Mouse (Mus musculus): ENCODE measurements at regions not wholly inside any gene's neighbourhood (a gene's known extent, or its start where the extent isn't known, plus 50 kb on each side); places are given as distances from the start of the nearest gene placed in this dataset.

DNA sequence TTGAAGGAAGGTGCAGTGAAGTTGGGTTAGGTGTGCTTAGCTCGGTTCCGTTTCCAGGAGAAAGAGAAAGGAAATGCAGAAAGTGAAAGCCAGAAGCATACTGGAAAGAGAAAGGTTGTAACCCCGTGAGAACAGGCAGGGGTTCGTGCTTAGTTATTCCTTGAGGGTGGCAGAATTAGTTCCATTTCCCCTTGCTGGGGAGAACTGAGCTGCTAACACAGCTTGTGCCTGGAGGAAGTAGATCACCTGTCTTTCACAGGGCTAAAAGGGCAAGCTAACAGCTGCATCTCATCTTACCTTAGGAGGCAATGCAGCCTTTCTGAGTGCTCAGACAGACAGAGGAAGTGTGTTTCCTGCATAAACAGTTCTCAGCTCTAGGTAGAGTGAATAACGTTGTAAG, 184.3 kb upstream of the Nampt start:
- in situ Hi-C loops (cut with MboI; ENCODE audit: low sequenced_read_pairs), result loop anchor here (5.0 to 10.0 kb wide), 2 partner anchors 192 to 260 kb away; no protein-coding TSS in a partner anchor

DNA sequence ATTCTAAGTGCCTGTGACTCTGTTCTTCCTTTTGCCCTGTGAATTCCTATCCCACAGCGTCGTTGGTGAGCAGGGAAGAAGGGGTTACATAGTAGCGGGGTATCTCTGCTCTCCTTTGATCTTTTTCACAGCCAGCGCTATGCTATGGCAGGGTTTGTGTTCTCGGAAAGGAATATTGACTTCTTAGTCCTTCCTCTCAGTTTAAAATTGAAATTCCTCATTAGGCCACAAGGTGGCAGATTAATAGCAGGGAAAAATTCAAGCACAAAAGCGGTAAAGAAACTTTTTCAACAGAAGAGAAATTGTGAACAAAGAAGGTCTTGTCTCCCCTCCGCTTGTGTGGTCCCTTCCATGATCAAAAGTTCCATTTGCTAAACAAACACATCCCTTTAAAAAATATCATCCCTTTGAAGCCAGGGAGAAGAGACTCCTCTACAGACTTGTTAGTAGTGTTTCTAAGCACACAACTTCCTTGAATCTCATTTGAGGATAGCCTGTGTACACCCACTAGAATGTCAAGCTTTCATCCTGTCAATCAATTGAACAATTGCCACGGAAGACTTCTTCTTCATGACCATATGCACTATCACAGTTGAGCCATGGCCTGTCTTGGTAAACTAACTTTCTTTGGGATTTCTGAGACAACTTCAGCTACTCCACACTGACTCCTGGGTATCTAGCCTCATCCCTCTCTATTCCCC, 181.8 kb upstream of the Nampt start:
- in situ Hi-C loops (cut with MboI; ENCODE audit: low sequenced_read_pairs), result loop anchor here (5.0 to 10.0 kb wide), 2 partner anchors 190 to 257 kb away; no protein-coding TSS in a partner anchor

DNA sequence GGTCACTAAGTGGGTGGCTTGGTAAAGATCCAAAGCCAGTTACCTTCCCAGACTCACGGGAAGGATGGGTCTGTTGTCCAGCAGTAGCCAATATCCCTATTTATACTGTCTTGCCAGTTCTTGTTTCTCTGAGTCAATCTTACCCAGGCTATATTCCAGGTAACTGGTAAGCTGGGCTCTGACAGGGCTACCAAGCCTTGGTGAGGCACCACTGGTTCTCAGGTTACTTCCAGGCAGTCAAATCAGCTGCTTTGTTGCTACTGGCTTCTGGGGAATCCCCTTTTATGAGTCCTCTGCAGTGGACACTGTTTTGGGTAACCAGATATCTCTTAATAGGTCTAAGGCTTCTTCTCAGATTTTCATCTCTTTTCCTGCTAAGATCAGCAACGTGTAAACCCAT, 178.8 kb upstream of the Nampt start:
- in situ Hi-C loops (cut with MboI; ENCODE audit: low sequenced_read_pairs), result no loop called here

DNA sequence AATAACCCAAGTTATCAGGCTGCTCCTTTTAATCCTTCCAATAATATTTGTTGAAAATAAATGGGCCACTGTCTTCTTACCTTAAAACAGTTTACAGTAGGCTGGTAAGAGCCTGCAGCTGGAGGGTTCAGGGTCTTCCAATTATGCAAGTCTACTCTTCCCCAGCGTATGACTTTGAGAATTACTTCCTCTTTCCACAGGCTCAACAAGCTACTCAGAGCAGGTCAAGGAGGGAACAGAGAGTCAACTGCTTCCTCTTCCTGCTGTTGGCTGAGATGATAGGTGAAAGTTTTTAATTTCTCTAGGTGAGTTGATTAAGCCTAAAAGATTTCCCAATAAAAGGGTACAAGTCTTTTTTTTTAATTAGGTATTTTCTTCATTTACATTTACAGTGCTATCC, 176.9 kb upstream of the Nampt start:
- in situ Hi-C loops (cut with MboI; ENCODE audit: low sequenced_read_pairs), result no loop called here

DNA sequence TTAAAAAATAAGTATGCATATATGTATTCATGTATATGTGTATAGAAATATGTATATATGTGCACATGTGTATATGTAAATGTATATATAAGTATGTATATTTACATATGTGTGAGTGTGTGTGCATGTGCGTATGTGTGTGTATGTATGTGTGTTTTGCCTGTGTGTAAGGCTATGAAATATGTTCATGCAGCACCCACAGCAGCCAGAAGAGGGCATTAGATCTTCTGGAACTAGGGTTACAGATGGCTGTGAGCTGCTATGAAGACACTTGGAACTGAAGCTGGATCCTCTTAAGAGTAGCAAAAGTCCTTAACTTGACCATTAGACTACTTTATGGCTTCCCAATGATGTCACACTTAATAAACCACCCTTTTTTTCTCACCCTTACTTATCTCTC, 166.2 kb upstream of the Nampt start:
- in situ Hi-C loops (cut with MboI; ENCODE audit: low sequenced_read_pairs), result no loop called here

DNA sequence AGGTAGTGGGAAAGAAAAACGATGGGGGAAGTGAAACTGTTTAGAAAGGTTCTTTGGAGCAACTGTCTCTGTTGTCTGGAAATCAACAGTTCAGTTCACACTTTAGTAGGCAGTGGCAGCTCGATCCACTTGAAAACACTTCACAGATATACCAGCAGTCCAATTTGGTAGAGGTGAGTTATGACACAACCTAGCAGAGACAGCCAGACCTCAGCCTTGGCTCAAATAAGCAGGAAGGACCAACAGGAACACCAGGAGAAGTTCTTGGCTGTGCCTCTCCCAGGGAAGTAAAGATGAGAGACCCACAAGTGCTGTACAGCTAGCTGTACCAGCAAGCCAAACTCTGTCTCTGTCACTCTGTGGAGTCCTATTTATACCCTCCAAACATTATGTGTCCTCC, 163.2 kb upstream of the Nampt start:
- in situ Hi-C loops (cut with MboI; ENCODE audit: low sequenced_read_pairs), result no loop called here

DNA sequence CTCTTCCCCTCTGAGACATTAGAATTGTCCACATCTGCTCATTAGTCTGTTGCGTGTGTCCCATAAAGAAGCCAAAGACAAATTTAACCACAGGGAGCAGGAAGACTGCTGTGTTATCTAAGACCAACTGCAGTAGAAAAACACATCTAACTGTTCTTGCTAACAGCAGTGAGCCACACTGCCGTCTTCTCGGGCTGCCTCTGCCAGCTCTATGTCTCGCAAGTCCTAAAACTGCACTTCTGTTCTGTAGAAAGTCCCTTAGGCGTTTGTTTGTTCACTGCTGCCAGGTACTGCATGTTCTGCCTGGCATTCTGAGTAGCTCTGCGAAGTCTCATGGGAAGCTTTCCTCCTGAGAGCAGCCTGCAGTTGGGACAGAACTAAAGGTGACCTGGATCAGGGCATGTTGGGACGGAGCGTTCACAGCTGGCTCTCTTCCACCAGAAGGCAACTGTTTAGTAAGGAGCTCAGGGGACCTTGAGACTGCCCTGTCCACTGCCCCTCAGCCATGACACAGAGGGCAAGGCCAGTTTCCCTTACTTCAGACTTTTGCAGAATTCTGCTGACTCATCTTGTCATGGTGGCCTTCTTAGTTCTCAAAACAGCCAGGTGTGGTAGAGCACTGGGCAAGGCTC, 157.4 kb upstream of the Nampt start:
- in situ Hi-C loops (cut with MboI; ENCODE audit: low sequenced_read_pairs), result no loop called here

DNA sequence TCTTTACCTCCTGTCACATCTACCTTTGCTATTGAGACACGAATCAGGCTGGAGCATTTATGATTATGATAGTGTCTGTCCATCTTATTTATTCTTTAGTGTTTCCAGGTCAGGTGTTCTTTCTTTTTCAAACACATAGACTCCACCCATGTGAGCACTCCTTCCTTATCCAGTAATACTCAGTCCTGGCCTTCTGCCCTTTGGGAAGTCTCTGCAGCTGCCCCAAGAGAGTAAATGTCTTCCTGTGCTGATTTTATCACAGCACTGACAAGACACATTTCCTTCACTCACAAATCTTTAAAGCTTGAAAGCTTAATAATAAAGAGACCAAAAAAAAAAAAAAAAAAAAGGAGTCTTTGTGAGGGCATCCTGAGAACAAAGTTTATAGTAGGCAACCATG, 153.3 kb upstream of the Nampt start:
- in situ Hi-C loops (cut with MboI; ENCODE audit: low sequenced_read_pairs), result no loop called here

DNA sequence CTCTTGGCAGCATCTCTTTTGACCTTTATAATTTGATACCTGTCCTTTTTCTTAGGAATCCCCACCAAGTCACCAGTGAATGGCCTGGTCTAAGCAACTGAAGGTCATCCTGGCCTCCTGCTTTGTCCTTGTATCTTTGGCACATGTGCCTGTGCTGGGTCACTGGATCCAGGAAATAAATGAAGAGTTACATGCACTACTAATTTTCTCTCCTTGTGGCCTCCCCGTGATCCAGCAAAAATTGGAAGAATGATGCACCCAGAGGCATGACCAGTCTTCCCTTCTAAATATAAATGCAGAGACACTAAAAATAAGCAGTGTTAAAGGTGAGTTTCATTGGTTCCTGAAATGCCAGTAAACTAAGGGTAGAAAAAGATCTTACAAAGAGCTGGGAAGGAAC, 141.4 kb upstream of the Nampt start:
- in situ Hi-C loops (cut with MboI; ENCODE audit: low sequenced_read_pairs), result no loop called here

DNA sequence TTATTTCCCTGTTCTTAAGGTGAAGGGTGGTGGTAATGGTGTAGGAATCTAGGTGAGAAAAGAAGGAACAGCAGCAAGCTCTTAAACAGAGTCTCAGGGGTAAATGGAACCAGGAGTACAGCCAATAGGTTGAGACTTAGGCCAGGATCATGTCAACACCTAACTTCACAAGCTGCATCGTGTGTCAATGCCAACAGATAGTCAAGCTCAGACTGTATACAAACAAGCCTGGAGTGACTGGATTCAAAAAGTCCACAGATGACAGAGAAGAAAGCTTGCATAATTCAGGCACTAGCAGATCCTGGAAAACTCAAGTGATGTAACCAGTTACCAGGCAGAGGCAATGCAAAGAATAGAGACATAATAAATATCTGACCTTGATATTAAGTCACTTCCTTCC, 140.6 kb upstream of the Nampt start:
- in situ Hi-C loops (cut with MboI; ENCODE audit: low sequenced_read_pairs), result no loop called here

DNA sequence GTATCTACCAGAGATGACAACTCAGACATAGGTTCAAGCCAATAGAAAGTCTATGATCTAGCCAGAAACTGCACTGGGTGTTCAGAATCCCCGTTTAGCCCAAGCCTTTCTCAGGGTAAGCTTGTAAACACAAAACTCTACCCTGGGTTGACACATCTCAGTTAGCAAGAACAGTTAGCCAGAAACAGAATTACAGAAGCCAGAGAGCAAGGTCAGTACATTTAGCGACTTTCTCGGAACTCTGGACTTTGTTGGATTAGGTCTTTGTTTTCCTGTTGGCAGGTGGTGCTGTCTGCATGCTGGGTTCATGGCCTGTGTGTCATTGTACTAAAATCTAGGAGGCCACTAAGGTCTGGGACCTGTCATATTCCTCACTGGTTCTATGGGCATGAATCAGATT, 137.4 kb upstream of the Nampt start:
- in situ Hi-C loops (cut with MboI; ENCODE audit: low sequenced_read_pairs), result no loop called here

DNA sequence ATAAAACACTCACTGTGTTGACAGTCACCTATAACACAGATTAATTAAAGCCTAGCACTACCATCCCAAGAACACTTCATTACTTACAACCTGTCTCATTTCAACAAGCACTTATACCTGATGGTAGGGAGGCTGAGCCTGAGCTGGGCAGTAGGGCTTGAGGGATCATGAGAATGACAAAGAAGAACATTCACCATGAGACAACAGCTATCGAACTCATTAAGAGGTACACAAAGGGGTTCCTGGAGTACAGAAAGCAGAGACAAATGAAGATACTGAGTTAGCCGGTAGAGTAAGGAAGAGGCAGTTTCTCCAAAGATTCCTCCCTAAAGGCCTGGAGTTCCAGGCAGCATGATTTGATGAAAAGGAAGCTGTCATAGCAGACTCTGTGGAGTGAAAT, 136.0 kb upstream of the Nampt start:
- in situ Hi-C loops (cut with MboI; ENCODE audit: low sequenced_read_pairs), result no loop called here

DNA sequence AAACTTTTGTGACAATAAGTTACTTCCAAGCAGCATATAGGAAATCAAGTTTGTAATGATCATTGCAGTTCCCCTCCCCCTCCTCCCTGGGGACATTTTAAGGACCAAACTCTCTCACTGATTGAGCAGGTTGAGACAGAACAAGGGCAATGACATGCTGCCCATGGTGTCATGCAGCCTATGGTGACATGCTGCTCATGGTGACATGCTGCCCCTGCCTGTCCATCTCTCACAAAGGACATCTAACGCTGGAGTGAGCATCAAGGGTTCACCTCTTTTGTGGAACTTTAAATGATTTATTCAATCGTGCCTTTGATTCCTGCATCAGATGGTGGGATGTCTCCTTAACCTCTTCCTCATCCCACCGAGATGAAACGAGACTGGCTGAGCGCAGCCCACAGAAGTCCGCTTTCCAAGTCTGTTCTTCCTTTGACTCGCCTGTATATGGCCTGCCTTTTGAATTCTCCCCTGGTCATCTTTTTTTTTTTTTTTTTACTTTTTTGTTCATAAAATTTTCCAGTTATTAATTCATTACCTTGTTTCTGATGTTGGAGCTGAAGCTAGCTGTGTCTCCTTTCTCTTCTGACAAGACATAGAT, 133.5 kb upstream of the Nampt start:
- in situ Hi-C loops (cut with MboI; ENCODE audit: low sequenced_read_pairs), result no loop called here

DNA sequence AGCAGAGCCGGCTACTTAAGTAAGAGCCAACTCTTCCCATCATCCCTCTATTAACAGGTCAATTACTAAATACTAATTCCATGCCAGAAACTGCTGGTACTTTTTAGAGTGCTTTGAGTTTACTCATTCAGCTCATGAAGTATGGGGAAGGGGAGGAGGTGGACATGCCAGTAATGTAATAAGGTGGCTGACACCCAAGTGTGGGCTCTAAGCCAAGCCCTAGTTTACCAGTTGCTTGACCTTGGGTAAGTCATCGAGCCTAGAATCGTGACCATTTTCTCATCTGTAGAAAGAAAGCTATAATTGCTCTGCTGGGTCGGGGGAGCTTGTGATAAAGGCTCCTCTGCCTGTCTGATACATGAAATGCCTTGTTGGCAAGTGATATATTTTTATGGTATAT, 130.0 kb upstream of the Nampt start:
- in situ Hi-C loops (cut with MboI; ENCODE audit: low sequenced_read_pairs), result no loop called here

DNA sequence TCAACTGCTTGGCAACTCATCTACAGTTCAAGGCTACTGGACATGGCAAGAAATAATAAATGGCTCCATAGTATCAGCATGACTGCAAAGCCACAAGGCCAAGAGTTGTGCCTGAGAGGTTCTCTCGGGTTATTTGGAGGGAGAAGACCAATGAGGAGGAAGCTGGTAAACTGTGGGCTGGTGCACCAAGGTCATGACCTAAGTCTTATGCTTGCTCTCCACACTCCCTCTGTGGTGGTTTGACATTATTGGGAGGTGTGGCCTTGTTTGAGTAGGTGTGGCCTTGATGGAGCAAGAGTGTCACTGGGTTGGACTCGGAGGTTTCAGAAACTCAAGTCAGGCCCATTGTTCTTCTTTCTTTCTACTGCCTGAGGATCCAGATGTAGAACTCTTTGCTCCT, 129.2 kb upstream of the Nampt start:
- in situ Hi-C loops (cut with MboI; ENCODE audit: low sequenced_read_pairs), result no loop called here

DNA sequence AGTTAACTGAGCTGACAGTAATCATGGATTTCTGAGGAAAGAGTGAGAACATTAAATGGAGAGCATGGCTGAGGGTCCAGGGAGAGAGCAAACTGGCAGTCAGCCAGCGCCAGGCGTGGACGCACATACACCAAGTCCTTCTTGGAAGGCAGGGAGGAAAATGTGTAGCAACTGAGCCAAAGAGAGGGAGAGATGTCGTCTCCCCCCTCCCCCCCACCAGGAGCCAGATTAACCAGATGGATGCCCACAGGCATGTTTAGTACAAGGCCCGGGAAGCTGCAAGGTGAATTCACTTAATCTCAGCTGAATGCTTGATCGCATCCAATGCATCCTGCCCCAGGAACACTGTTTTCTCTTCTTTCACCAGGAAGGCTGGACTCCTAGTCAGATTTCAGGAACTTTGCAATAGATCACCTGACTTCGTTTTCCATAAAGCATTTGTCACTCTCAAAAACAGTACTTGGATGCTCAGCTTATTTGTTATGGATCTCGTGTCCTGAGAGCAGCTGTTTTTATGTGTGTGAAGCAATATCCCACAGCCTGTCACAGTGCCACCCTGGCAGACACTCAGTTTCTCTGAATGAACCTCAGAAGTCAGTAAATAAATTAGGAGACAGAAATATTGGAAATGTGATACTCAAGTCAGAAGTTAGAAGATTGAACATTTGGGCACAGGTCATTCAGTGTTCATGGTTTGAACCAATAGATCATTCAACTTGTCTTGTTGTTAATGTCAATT, 127.1 kb upstream of the Nampt start:
- in situ Hi-C loops (cut with MboI; ENCODE audit: low sequenced_read_pairs), result no loop called here

DNA sequence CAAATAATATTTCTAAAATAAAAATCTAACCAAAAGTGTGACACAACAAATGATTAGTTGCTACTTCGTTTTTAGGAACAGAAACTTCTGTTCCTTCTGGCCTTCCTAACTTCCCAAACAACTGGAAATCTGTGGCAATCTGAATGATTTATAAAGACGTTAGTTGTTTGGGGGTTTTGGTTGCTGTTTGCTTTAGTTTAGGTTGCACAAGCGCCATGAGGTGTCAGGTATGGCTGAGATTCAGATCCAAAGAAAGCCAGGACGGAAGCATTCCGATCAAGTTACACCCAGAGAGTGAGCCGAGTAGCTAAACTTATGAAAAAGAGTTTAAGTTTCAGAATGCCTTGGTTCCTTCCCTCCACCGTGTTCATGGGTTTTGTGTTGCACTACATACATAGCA, 126.4 kb upstream of the Nampt start:
- in situ Hi-C loops (cut with MboI; ENCODE audit: low sequenced_read_pairs), result no loop called here

DNA sequence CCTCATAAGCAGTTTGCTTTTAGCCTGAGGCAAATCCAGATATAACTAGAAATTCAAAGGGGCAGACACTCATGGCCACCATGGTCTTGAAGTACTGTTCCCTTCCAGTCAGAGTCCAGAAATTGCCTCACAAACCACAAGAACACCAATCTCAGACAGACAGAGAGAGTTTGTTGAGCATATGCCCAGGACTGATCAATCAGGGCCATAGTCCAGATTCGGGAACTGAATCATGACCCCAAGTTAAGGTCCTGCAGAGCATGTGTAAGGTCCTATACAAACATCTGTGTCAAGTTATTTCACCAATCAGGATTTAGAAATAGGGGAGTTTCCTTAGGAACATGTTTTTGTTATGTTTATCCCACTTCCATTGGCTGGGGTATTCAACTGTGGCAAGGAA, 125.7 kb upstream of the Nampt start:
- in situ Hi-C loops (cut with MboI; ENCODE audit: low sequenced_read_pairs), result no loop called here

DNA sequence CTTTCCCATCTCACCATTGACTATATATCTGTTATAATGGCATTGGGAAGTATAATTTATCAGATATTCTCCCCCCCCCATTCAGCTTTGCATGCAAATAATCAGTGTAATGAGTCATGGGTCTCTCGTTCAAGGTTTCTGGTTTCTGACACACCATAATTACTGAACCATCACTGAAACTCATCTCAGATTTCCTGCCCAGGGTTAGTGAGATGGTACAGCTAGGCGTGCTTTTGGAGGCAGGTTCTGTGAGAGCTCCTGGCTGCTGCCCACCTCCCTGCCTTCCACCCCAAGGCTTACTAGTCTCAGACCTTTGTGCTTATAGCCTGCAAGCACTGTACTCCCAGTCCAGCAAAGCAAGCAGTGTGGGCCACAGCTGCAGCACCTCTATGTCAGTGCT, 122.5 kb upstream of the Nampt start:
- in situ Hi-C loops (cut with MboI; ENCODE audit: low sequenced_read_pairs), result no loop called here

DNA sequence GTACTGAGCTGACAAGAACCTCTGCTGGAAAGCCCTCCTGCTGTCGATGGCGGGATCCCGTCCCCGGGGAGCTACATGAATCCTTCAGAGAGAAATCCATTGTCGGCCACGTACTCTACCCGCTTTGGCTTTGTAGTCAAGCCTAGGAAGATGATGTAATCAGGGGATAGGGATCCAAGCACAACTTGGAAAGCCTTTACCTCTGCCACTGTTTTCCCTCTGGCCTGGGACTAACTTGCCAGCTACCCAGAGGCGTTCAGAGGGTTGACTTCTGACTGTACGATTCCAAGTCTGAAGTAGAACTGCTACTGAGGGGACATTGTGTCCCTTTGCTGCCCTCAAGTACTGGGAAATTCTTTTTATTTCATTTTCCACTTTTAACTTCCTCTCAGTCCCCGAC, 110.2 kb upstream of the Nampt start:
- in situ Hi-C loops (cut with MboI; ENCODE audit: low sequenced_read_pairs), result no loop called here

DNA sequence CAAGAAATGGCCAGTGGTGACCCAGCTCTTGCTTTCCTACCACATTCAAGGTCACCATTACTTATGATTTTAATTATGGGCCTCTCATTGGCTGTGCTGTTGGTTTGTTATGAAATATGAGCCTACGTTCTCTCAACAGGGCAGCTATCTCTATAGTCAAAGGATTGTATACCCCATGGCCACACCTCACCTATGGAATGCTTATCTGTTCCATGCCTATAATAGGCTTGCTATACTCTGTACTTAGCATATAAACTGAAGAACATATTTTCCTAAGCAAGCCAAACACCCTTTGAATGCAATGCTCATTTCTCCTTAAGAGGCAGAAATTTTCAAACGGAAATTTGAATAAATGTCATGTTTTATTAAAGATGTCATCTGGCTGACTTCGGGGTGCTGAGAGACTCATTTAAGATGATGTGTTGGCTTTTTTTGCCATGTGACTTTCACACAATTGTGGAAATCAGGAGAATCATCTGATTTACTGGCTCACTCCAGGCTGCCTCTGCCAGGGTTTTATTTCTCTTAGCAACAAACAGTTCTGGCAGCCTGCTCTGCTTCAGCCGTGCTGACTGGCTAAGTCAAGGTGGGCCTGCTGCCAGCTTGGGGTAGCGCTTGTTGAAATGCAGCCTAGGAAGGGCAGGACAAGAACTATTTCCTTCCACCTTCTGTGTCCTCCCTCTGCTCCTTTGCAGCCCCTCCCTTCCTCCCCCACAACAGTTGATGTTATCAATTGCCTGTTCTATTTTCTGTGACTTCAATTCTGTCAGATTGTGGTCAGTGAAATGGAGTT, 102.0 kb upstream of the Nampt start:
- in situ Hi-C loops (cut with MboI; ENCODE audit: low sequenced_read_pairs), result no loop called here

All from CH12F3 (cell line).